Mouse (Mus musculus) gastrocnemius, postnatal 36 days (tissue): ENCODE measurements at regions not wholly inside any gene's neighbourhood (a gene's known extent, or its start where the extent isn't known, plus 50 kb on each side); places are given as distances from the start of the nearest gene placed in this dataset.

Experiments
- DNase-seq, 2 experiments: peaks; one replicate each; pipeline ENCODE4 v3.0.0; 2022
- intact Hi-C: fragments of 180-260 bp; cut with DNase I; formaldehyde crosslinking; loops from one replicate; pipeline ENCODE4 v1.15.1; 2025

DNA sequence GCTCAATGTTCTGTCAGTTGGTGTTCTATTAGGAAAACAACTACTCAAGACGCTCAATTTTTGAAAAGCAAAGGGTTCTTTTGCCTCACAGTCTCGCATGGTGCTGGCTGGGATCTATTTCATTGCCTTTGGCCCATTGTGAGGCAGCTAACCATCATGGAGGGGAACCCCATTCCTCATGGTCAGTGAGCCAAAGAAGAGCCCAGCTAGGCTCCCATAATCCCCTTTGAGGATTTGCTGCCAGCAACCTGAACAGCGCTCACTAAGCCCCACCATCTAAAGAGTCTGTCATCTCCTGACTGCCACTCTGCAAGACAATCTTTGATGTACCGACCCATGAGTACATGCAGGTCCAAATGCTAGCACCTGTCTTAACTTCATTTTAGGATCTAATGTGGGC, 53.1 kb upstream of the Galnt7 start:
- intact Hi-C loops, result no loop called here

DNA sequence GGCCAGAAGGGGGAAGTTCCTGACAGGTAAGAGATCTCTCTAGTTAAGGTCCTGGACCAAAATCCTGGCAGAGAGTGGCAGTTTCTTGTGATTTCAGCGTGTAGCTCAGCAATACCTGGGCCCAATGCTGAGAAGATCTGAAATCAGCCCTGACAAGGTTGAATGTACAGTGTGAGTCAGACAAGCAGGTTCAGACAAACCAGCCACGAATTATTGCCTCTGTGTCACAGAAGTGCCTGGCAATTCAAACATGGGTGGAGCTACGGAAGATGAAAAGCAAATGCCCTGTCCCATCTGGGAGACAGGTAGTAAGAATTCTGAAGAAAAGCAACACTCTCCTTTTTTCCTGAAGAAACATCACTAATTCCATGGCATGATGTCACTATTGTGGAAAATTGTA, 51.3 kb upstream of the Galnt7 start:
- DNase-seq, result no peak

More for the DNA sequence above, 53.1 kb upstream of the Galnt7 start:
- DNase-seq, result no peak

DNA sequence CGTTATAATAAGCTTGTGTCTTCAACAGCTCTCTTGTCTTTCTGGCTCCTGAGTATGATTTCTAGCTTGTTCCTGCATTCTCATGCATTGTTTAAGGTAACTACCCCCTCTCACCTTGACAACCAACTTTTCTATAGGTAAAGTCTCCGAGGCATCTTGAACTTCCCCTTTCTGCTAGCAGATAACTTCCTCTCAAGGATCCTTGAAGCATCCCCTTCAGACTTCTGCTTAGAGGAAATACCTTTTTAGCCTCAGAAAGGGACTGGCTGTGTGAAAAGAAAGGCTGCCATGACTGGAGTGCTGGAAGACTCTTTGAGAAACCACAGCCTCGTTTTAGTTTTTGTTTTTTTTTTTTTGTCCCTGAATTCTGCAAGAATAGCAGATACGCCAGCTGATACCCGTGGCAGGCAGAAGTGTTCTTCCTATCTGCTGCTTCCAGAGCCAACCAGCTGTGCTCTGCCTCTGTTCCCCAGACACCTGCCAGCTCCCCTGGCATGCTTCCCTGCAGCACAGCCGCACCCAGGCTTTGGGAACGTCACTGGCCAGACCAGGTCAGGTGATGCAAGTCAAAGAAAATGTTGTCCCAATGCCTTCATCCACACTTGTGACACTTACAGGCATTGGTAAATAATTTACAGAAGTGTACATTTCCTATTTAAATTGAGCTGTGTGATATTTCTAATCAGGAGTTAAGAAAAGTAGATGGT, 49.7 kb upstream of the Galnt7 start:
- intact Hi-C loops, result no loop called here
- peak in 1 of 2 experiments; percentile 8 for DNase-seq

More for the DNA sequence above, 51.3 kb upstream of the Galnt7 start:
- intact Hi-C loops, result no loop called here
